Mouse (Mus musculus) hindbrain, embryonic 13.5 days (tissue): Measurements from ENCODE around the gene Gm6509. TPM values are rescaled to one million over a fixed set of nuclear protein-coding genes. Genes with fewer than 3 reads are reported as not detected.
"Not testable (repeated sequence)": the region's sequence is repeated elsewhere in the genome, so short reads cannot be mapped to it uniquely, and the experiment has no call there.

Experiments
- ATAC-seq: fragments of 200-750 bp; cut with Nextera tagmentation; 2 replicates; pipeline ENCODE4 v1.8.0; 2017; ENCODE audit warnings: moderate TSS enrichment; ENCODE audit not compliant: low FRiP score
- H3K27ac ChIP-seq: fragments of 300-500 bp; sonication (generic); 2 replicates; pipeline ENCODE4 v1.5.1; 2015; ENCODE audit warnings: inconsistent platforms, mild to moderate bottlenecking, moderate library complexity
- H3K27me3 ChIP-seq: fragments of 300-500 bp; sonication (generic); 2 replicates; pipeline ENCODE4 v1.6.1; 2015; ENCODE audit warnings: mild to moderate bottlenecking, inconsistent platforms
- H3K36me3 ChIP-seq: fragments of 300-500 bp; sonication (generic); 2 replicates; pipeline ENCODE4 v1.6.1; 2015; ENCODE audit warnings: mild to moderate bottlenecking, inconsistent platforms
- H3K4me1 ChIP-seq: fragments of 300-500 bp; sonication (generic); replicated peaks from 2 replicates; pipeline ENCODE4 v1.6.1; 2015; ENCODE audit warnings: inconsistent platforms
- H3K4me2 ChIP-seq: fragments of 300-500 bp; sonication (generic); 2 replicates; pipeline ENCODE4 v1.6.1; 2015; ENCODE audit warnings: inconsistent platforms, mild to moderate bottlenecking, moderate library complexity
- H3K4me3 ChIP-seq: fragments of 300-500 bp; sonication (generic); 2 replicates; pipeline ENCODE4 v1.5.1; 2015; ENCODE audit warnings: mild to moderate bottlenecking, inconsistent platforms
- H3K9ac ChIP-seq: fragments of 300-500 bp; sonication (generic); 2 replicates; pipeline ENCODE4 v1.6.1; 2015; ENCODE audit warnings: mild to moderate bottlenecking, inconsistent platforms
- H3K9me3 ChIP-seq: fragments of 300-500 bp; sonication (generic); 2 replicates; pipeline ENCODE4 v1.6.1; 2016; ENCODE audit warnings: inconsistent platforms
- WGBS: fragments of 180-500 bp; shearing (Covaris S2); methylation state at CpG from one replicate; pipeline ENCODE4 v1.1.7; 2015; 5-methylcytosine and 5-hydroxymethylcytosine counted together
- polyA plus RNA-seq: library from polyadenylated mRNA; unstranded; fragments of >200 nt; fragmentation: Nextera tagmentation; extraction: Ambion mirVana; gene quantifications from 2 replicates; pipeline ENCODE4 v1.2.1, GENCODE M21; 2015

Gene Gm6509
- not detected in 2 replicates for polyA plus RNA-seq

DNA sequence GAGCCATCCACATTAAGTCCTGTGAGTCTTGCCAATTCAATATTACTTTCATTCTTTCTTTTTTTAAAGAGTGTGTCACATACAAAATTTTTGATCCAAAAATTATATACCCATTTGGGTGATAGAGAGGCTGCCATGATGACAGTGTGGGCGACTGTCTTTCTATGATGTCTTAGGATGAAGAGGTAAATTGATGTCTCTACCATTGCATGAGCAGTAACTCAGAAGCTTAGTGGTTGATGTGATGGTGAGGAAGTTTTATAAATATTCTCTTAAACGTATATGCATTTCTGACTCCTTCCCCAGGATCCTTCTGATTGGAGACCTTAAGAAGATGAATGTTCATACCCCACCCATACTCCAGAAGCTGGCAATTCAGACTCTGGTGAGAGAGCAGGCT lies at the start of gene Gm6509:
Gm6509 (plus strand) TSS at position 301 of the 400 bp plus-strand sequence.
- no CpG with 5 or more reads among the region's 2 CpGs for WGBS
- not testable (repeated sequence) for H3K36me3 ChIP-seq, H3K9ac ChIP-seq, H3K4me3 ChIP-seq, ATAC-seq, H3K27me3 ChIP-seq, H3K27ac ChIP-seq, H3K4me2 ChIP-seq, H3K4me1 ChIP-seq, H3K9me3 ChIP-seq

DNA sequence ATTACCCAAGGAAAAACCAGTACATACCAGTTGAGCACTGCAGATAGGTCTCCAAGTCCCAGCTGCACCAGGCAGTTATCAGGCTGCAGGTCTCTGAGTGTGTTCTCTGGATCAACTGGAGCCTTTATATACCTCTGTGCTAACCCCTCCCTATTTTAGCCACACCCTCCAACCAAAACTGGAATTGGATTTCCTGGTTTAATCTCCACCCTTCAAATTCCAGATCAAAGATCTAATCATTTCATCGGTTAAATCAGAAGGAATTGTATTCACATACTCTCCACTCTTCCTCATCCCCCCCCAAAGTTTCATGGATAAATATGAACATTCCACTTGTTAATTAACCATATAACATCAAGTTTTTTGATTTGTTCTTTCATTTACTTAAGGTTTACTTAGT lies 7.5 kb upstream of the Gm6509 start, which contains the start of gene Gm3147:
Gm3147 (minus strand) TSS at position 101 of the 400 bp plus-strand sequence.
- no CpG with 5 or more reads among the region's 1 CpGs for WGBS
- not testable (repeated sequence) for H3K4me2 ChIP-seq, ATAC-seq, H3K9me3 ChIP-seq, H3K36me3 ChIP-seq, H3K4me3 ChIP-seq, H3K27ac ChIP-seq, H3K27me3 ChIP-seq, H3K4me1 ChIP-seq, H3K9ac ChIP-seq

DNA sequence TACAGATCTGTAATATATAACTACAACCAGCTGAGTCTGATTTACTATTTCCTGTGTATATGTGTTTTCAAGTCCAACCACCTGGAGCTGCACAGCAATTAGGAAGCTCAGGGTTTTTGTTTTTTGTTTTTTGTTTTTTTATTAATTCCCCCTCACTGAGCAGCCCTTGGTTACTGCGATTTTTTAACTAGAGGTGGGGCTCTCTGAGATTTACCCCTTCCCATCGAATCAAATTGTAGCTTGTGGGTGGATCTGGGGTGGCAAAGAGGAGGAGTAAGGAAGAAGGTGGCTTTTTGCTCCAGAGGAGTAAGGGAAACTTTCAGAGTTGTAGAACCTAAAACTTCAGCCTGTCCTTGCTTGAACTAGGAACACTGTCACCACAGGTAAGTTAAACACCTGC lies 24.3 kb downstream of the Gm6509 start, which contains the start of gene Gm6205:
Gm6205 (plus strand) TSS at position 301 of the 400 bp plus-strand sequence.
- WGBS: no CpG with 5 or more reads among the region's 2 CpGs
- not testable (repeated sequence) for H3K9ac ChIP-seq, H3K9me3 ChIP-seq, H3K36me3 ChIP-seq, H3K27me3 ChIP-seq, H3K4me3 ChIP-seq, H3K4me1 ChIP-seq, H3K4me2 ChIP-seq, ATAC-seq, H3K27ac ChIP-seq

Other genes with a start within 250 kb of the Gm6509 start
- gene Gm7682, start 178.2 kb upstream of the Gm6509 start, polyA plus RNA-seq: not detected in 2 replicates
- not detected in 2 replicates for gene Gm3139, start 97.7 kb upstream of the Gm6509 start, polyA plus RNA-seq
- not detected in 2 replicates for gene Gm3147, start 7.6 kb upstream of the Gm6509 start, polyA plus RNA-seq
- not detected in 2 replicates for gene Gm6205, start 24.4 kb downstream of the Gm6509 start, polyA plus RNA-seq
- not detected in 2 replicates for gene Gm3183, start 241.5 kb downstream of the Gm6509 start, polyA plus RNA-seq